Mouse (Mus musculus) kidney, adult 18-20 months (tissue): ENCODE measurements at regions not wholly inside any gene's neighbourhood (a gene's known extent, or its start where the extent isn't known, plus 50 kb on each side); places are given as distances from the start of the nearest gene placed in this dataset.
A peak's percentile ranks its signal among the peaks of the same experiment; 100 is the strongest.

Source experiments
- DNase-seq: peaks from one replicate; pipeline ENCODE4 v3.0.0; 2021

DNA sequence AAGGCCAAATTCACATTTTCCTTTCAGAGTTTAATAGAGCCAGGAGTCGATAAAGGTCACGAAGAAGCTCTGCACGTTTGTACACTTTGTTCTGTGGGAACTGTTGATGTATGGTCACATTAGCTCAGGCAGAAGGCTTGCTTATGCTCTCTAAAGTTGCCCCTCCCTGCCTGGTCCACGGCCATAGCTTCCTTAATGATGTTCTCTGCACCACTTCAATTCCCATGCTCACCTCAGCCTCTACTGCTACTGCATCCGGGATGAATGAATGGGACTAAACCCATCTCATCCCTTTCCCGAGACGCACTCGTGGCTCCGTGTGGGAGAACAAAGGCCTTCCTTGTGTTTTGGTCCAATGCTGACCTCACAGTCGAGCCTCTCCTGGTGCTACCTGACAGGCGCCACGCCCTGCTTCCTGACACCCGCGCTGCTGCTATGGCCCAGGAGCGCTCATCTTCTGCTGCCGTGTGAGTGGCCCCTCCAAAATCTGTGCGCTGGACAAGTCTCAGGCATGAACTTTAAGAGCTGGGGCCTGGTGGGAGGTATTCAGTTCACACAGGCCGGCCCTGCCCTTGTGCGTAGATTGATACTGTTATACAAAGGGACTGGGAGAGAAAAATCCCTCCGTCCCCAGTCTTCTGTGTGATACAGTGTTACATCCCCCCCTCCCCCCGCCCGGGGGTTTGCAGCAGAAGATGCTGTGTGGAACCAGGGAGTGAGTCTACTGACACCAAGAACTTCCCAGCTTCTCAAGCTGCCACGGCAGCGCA is 386.3 kb upstream of the Trpc7 start:
- no peak for DNase-seq

DNA sequence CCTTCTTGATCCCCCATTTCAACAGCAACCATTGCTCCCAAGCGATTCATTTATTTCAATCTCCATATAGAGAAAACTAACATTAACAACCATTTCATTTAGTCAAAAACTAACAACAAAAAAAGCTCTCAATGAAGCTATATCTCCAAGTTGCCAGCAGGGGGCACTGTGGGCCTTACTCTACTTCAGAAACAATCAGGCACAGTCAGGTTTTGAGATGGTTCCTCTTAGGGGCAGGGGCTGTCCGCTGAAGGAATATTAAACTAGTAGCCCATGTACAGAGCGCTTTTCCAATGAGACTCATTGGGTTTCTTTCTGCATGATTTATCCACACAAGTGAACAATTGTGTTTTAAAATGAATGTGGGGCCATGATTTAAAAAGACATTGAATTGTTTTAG is 385.7 kb upstream of the Trpc7 start:
- DNase-seq: peak; percentile 31

DNA sequence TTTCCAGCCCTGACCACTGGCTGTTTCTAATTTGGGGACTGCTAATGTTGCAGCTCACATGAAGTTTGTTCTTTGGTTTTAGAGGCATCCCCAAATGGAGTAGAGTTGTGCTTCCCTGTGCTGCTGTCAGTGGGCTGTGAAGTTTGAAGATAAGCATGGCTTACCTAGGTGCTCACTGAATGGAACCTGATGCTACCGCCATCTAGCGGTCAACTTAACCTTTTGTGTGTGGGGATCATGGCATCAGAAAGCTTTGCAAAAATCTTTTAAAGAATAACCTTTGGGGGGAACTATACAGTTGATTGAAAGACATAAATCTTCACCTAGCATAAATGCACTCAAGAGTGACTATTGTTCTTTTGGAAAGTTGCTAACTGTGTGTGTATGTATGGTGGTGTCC is 382.8 kb upstream of the Trpc7 start:
- no peak for DNase-seq

- no peak for DNase-seq
Measured at GRCm38 (mm10) chr13:57277076-57277475, 381.3 kb upstream of the Trpc7 start.

DNA sequence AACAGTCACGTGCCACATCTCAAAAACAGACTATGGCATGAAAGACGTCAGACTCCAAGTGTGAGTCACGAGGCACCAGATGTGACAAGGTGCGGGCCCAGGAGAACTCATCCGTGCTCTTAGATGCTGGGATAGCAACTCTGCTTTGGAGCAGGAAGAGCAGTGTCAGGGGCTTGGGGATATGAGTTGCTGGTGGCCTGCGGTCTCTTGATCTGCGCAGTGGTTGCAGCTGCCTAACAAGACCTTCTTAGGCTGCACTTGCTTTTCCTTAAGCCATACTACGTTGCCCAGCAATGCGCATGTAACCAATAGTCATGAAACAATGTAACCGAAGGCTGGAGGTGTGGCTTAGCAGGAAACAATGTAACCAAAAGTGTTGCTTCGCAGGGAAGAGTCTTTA is 380.1 kb upstream of the Trpc7 start:
- no peak for DNase-seq

- no peak for DNase-seq
Measured at GRCm38 (mm10) chr13:57273593-57273992, 377.8 kb upstream of the Trpc7 start.

- DNase-seq: peak; percentile 26
Measured at GRCm38 (mm10) chr13:57269614-57270013, 373.8 kb upstream of the Trpc7 start.

- DNase-seq: peak; percentile 81
Measured at GRCm38 (mm10) chr13:57259920-57260319, 364.1 kb upstream of the Trpc7 start.

DNA sequence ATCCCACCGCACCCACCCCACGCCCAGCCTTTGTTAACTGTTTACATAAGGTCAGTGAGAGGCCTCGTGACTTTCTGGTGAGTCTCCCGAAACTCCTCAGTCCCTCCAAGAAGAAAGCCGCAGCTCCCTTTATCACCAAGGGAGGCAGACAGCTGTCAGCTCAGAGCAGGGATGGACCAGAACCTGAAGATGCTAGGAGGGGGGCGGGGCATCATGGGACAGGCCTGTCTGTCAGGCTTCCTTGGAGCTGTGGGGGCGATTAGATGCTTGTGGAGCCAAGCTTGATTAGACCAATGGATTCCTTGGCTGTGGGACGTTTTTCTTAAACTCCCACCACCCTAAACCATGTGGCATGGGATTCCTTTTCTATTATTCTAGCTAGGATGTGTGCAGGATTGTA is 363.7 kb upstream of the Trpc7 start:
- no peak for DNase-seq

DNA sequence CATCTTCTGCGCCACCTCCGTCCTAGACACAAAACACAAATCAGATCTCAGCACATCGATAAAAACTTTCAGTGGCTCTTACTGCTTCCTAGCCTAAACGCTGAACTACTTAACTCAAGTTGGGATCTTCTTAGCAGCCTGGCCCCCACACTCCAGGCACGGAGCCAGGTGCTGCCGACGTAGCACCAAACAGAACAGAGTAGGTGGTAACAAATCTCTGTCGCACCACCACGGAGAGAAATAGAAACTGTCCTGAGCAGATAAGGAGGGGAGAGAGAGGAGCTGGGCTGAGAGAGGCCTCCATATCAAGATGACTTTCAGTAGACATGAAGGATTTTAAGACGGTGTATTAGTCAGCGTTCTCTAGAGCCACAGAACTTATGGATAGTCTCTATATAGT is 360.1 kb upstream of the Trpc7 start:
- no peak for DNase-seq

DNA sequence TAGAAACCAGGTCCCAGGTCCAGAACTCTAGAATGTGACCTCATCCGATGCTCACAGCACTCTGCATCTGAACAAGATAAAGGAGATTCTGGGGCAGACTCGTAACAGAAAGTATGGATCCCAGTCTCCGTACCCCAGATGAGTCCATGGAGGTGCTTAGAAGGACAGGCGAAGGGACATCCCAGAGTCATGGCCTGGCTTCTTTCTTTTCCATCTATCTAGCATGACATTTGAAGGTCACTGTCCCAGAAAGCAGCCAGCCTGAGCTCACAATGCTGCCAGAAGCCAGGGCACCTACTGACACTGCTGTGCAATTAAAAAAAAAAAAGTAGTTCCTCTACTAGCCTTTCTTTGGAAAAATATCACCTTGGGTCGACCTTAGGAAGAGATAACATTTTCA is 354.1 kb upstream of the Trpc7 start:
- no peak for DNase-seq

DNA sequence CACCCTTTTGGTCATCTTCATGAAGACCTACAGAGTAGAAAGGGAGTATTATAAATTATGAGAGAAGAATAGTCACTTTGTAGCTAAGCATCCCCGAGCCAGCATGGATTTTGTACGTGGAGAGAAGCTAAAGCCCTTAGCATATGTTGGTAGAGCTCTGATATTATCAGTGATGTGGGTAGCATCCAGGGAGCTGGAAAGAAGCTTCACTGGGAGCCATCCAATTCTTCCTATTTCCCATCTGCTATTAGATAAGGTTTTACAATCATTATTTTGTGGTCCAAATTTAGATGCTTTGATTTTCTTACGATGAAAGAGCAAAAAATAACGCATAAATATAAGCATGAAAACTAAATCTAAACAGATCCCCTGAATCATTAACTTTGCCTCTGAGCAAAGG is 353.6 kb upstream of the Trpc7 start:
- no peak for DNase-seq

DNA sequence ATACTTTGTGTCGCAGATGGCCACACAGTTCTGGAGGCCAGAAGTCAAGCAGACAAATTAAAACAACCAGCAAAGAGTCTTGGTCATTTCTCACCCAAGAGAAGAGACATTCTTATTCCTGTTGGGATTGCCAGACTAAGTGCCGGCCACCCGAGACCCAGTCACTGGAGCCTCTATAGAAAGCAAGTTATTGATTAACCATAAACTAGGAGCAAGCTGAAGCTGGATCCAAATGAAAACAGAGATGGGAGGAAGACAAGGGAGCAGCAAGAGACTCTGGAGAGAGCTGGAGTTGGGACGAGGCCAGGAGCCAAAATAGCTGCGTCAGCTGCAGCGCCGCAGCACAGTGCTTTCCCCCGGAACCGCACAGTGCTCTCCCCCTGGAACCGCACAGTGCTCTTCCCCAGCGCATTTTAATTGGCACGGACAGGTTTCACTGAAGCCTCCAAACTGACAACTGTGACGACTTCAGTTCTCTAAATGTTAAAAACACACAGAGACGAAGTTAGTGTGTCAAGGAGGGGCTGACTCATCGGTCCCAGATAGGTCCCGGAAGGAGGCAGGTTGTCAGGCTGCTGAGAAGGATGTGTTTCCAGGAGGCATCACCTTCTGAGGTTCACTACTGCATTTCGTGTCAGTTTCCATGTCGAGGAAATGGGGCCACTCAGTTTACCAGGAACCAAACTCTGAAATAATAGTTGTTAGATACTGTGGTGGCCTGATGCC is 350.6 kb upstream of the Trpc7 start:
- DNase-seq: peak; percentile 40

DNA sequence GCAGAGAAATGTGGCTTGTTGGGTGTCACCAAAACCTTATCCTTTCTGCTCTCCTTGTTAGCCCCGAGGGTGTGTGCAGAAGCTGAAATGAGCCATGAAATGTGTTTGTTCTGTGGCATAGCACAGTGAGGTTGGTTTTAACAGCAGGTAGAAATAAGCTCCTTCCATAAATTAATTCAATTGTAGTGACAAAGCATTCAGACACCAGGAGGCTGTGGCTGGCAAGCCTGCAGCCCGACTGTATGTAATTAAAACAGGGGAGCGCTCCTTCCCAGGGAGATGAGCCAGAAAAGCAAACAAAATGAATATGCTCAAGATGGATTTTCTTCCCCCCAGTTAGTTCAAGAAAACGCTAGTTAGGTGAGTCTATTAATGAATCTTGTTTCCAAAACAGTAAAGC is 341.1 kb upstream of the Trpc7 start:
- no peak for DNase-seq

DNA sequence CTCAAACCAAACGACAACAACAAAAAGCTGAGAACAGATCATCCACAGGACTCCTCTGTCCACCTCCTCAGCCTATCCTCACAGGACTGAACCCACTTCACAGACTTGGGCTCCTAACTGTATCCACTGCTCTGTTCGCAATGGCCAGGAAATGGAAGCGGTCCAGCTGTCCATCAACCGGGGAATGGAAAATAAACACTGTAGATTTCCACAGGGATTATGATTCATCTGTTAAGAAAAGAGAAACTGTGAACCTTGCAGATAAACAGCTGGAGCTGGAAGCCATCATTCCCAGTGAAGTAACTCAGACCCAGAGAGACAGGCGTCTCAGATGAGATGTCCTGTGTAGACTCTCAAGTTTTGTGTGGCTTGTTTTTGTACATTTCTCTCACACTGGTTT is 340.4 kb upstream of the Trpc7 start:
- DNase-seq: no peak

GRCm38 (mm10) chr13:57232906-57233305 is 337.1 kb upstream of the Trpc7 start:
- DNase-seq: no peak

- no peak for DNase-seq
Measured at GRCm38 (mm10) chr13:57231666-57232065, 335.9 kb upstream of the Trpc7 start.

DNA sequence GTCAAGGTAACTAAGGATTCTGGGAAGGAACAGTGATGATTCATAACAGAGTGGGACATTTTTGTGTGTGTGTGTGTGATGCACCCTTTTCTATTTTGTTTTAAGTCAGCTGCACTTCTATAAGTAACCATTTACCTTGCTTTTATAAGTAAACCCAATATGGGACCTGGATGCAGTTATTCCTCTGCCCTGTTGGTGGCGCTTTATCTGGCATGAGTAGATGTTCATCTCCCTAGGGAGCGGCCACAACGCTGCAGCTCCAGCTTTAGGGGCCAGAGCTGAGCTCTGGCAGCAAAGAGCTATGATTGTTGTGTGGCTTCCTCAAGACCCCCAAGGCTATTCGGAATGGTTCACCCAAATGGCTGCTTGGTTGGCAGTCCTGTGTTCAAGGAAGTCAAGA is 334.5 kb upstream of the Trpc7 start:
- DNase-seq: no peak

GRCm38 (mm10) chr13:57221092-57221491 is 325.3 kb upstream of the Trpc7 start:
- DNase-seq: no peak

- DNase-seq: no peak
Measured at GRCm38 (mm10) chr13:57216161-57216560, 320.4 kb upstream of the Trpc7 start.

GRCm38 (mm10) chr13:57212251-57212650 is 316.5 kb upstream of the Trpc7 start:
- DNase-seq: no peak

- DNase-seq: no peak
Measured at GRCm38 (mm10) chr13:57191195-57191594, 295.4 kb upstream of the Trpc7 start.

GRCm38 (mm10) chr13:57189246-57189645 is 293.5 kb upstream of the Trpc7 start:
- no peak for DNase-seq

DNA sequence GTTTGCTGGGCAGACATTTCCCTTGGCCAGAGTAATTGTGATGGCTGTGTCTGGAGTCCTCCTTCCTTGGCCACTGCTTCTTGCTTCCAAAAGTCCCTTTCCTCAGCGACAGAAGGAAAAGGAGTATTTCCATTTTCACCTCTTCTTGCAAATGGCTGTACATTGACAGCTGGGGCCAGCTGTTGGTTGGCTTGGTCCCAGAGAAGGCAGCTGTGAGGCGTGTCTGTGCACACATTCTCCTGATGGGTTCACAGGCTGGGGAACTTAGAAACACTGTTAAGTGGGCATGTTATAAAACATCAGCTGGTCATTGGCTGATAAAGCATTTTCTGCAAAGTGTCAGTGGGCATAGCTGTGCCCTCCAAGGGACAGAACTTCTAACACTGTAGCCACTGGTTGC is 290.4 kb upstream of the Trpc7 start:
- peak; percentile 26 for DNase-seq

- no peak for DNase-seq
Measured at GRCm38 (mm10) chr13:57170180-57170579, 274.4 kb upstream of the Trpc7 start.
